Mouse (Mus musculus): ENCODE measurements around the gene Zbtb34. TPM values are rescaled to one million over a fixed set of nuclear protein-coding genes. Genes with fewer than 3 reads are reported as not detected.

The Zbtb34 gene
- polyA plus RNA-seq, 1 experiment from 2014 or later = 10.7 TPM

GRCm38 (mm10) chr2:33393021-33393420 lies 38.1 kb downstream of the Zbtb34 start:
- H3K9me3 ChIP-seq = no peaks in the 10 kb centered on the region
- no peaks in the 10 kb centered on the region for H3K4me1 ChIP-seq
- no peak overlapping the region for H3K4me2 ChIP-seq (replicated peaks)
- ATAC-seq (ENCODE audit: low FRiP score, low read depth) = no peak
- no peaks in the 10 kb centered on the region for H3K27me3 ChIP-seq (replicated peaks)
- no peaks in the 10 kb centered on the region for H3K36me3 ChIP-seq
- no peak overlapping the region for H3K4me3 ChIP-seq
- no peak overlapping the region for H3K9ac ChIP-seq
- H3K27ac ChIP-seq = no peak overlapping the region

- Histone ChIP-seq H3K4me1 (peaks cover 4% of the 10 kb centered on the region; the same call in 1 of the 2 replicates), H3K27me3 (replicated peaks) (no peaks in the 10 kb centered on the region), H3K4me2 (replicated peaks) (peak overlapping the region; percentile 84), H3K36me3 (no peaks in the 10 kb centered on the region), H3K27ac (0 out of 2 replicates have a peak overlapping the region, but pooled peaks have one; percentile 97), H3K4me3 (peak overlapping the region; percentile 73; the same call in 1 of the 2 replicates), H3K9me3 (peaks cover 2% of the 10 kb centered on the region; the same call in 1 of the 2 replicates), H3K9ac (no peak overlapping the region)
- 29% methylated on average over 18 of the region's 18 CpGs for WGBS
- no peak for ATAC-seq (ENCODE audit: low FRiP score, low read depth)
Measured at GRCm38 (mm10) chr2:33371648-33372408, 59.3 kb downstream of the Zbtb34 start.

- Histone ChIP-seq H3K4me1 (peaks cover 10% of the 10 kb centered on the region; the same call in 1 of the 2 replicates), H3K4me2 (replicated peaks) (peak within 1 kb of the TSS; percentile 84), H3K9me3 (no peaks in the 10 kb centered on the region), H3K27ac (peak within 1 kb of the TSS; percentile 97), H3K27me3 (replicated peaks) (no peaks in the 10 kb centered on the region), H3K4me3 (peak within 1 kb of the TSS; percentile 73), H3K36me3 (no peaks in the 10 kb centered on the region), H3K9ac (peak within 1 kb of the TSS; percentile 67)
- peak; percentile 99 for ATAC-seq (ENCODE audit: low FRiP score, low read depth)
- WGBS = under 1% methylated on average over 53 of the region's 74 CpGs
Measured at GRCm38 (mm10) chr2:33370777-33371647, 60.1 kb downstream of the Zbtb34 start, which contains the start of gene Ralgps1. Gene Ralgps1, minus strand, starts transcription at chr2:33371486.

- no peaks in the 10 kb centered on the region for H3K27me3 ChIP-seq (replicated peaks)
- peak overlapping the region; percentile 73 for H3K4me3 ChIP-seq
- peaks cover 17% of the 10 kb centered on the region; the same call in 1 of the 2 replicates for H3K4me1 ChIP-seq
- H3K4me2 ChIP-seq (replicated peaks) = peak overlapping the region; percentile 84
- peak overlapping the region; percentile 67 for H3K9ac ChIP-seq
- H3K9me3 ChIP-seq = no peaks in the 10 kb centered on the region
- peak overlapping the region; percentile 97; the same call in 1 of the 2 replicates for H3K27ac ChIP-seq
- peak; percentile 34 for ATAC-seq (ENCODE audit: low FRiP score, low read depth)
- 11% methylated on average over 15 of the region's 15 CpGs for WGBS
- H3K36me3 ChIP-seq = no peaks in the 10 kb centered on the region
Measured at GRCm38 (mm10) chr2:33370276-33370776, 60.8 kb downstream of the Zbtb34 start.

- no peak overlapping the region for H3K27ac ChIP-seq
- no peaks in the 10 kb centered on the region for H3K36me3 ChIP-seq
- ATAC-seq (ENCODE audit: low FRiP score, low read depth) = no peak
- H3K4me1 ChIP-seq = peaks cover 23% of the 10 kb centered on the region; the same call in 1 of the 2 replicates
- WGBS = 77% methylated on average over 3 of the region's 3 CpGs
- H3K4me3 ChIP-seq = no peak overlapping the region
- H3K27me3 ChIP-seq (replicated peaks) = no peaks in the 10 kb centered on the region
- H3K9me3 ChIP-seq = no peaks in the 10 kb centered on the region
- no peak overlapping the region for H3K9ac ChIP-seq
- H3K4me2 ChIP-seq (replicated peaks) = no peak overlapping the region
Measured at GRCm38 (mm10) chr2:33369453-33369852, 61.7 kb downstream of the Zbtb34 start.

- H3K36me3 ChIP-seq = no peaks in the 10 kb centered on the region
- no peak overlapping the region for H3K4me2 ChIP-seq (replicated peaks)
- no peak overlapping the region for H3K27ac ChIP-seq
- H3K9me3 ChIP-seq = no peaks in the 10 kb centered on the region
- no peak for ATAC-seq (ENCODE audit: low FRiP score, low read depth)
- H3K4me3 ChIP-seq = no peak overlapping the region
- H3K27me3 ChIP-seq (replicated peaks) = no peaks in the 10 kb centered on the region
- H3K4me1 ChIP-seq = peaks cover 23% of the 10 kb centered on the region; the same call in 1 of the 2 replicates
- WGBS = 86% methylated on average over 1 of the region's 1 CpGs
- H3K9ac ChIP-seq = no peak overlapping the region
Measured at GRCm38 (mm10) chr2:33368486-33368885, 62.6 kb downstream of the Zbtb34 start.

- peaks cover 23% of the 10 kb centered on the region; the same call in 1 of the 2 replicates for H3K4me1 ChIP-seq
- no peak overlapping the region for H3K27ac ChIP-seq
- H3K4me3 ChIP-seq = no peak overlapping the region
- ATAC-seq (ENCODE audit: low FRiP score, low read depth) = peak; percentile 60
- no peaks in the 10 kb centered on the region for H3K36me3 ChIP-seq
- H3K4me2 ChIP-seq (replicated peaks) = no peak overlapping the region
- WGBS = 66% methylated on average over 9 of the region's 9 CpGs
- no peaks in the 10 kb centered on the region for H3K27me3 ChIP-seq (replicated peaks)
- no peaks in the 10 kb centered on the region for H3K9me3 ChIP-seq
- H3K9ac ChIP-seq = no peak overlapping the region
Measured at GRCm38 (mm10) chr2:33365703-33366471, 65.2 kb downstream of the Zbtb34 start.

GRCm38 (mm10) chr2:33364656-33365055 lies 66.5 kb downstream of the Zbtb34 start:
- Histone ChIP-seq H3K36me3 (no peaks in the 10 kb centered on the region), H3K4me1 (peaks cover 18% of the 10 kb centered on the region; the same call in 1 of the 2 replicates), H3K4me3 (no peak overlapping the region), H3K9me3 (no peaks in the 10 kb centered on the region), H3K27ac (no peak overlapping the region), H3K9ac (no peak overlapping the region), H3K4me2 (replicated peaks) (no peak overlapping the region), H3K27me3 (replicated peaks) (no peaks in the 10 kb centered on the region)
- 93% methylated on average over 4 of the region's 4 CpGs for WGBS
- ATAC-seq (ENCODE audit: low FRiP score, low read depth) = no peak

- 0 out of 2 replicates have a peak, but pooled peaks cover under 1% of the 10 kb centered on the region for H3K9me3 ChIP-seq
- H3K36me3 ChIP-seq = no peaks in the 10 kb centered on the region
- ATAC-seq (ENCODE audit: low FRiP score, low read depth) = no peak
- H3K4me3 ChIP-seq = no peak overlapping the region
- no peaks in the 10 kb centered on the region for H3K27me3 ChIP-seq (replicated peaks)
- H3K4me2 ChIP-seq (replicated peaks) = no peak overlapping the region
- 87% methylated on average over 4 of the region's 4 CpGs for WGBS
- H3K27ac ChIP-seq = no peak overlapping the region
- H3K9ac ChIP-seq = no peak overlapping the region
- H3K4me1 ChIP-seq = peaks cover 18% of the 10 kb centered on the region; the same call in 1 of the 2 replicates
Measured at GRCm38 (mm10) chr2:33363890-33364289, 67.2 kb downstream of the Zbtb34 start.

- Histone ChIP-seq H3K4me3 (no peak overlapping the region), H3K36me3 (0 out of 2 replicates have a peak, but pooled peaks cover 5% of the 10 kb centered on the region), H3K4me2 (replicated peaks) (no peak overlapping the region), H3K9ac (no peak overlapping the region), H3K27me3 (replicated peaks) (no peaks in the 10 kb centered on the region), H3K9me3 (0 out of 2 replicates have a peak, but pooled peaks cover 4% of the 10 kb centered on the region), H3K4me1 (peaks cover 15% of the 10 kb centered on the region; the same call in 1 of the 2 replicates), H3K27ac (no peak overlapping the region)
- 85% methylated on average over 9 of the region's 9 CpGs for WGBS
- ATAC-seq (ENCODE audit: low FRiP score, low read depth) = no peak
Measured at GRCm38 (mm10) chr2:33361139-33361716, 69.9 kb downstream of the Zbtb34 start.

- WGBS = 83% methylated on average over 3 of the region's 3 CpGs
- H3K4me3 ChIP-seq = no peak overlapping the region
- no peak overlapping the region for H3K4me2 ChIP-seq (replicated peaks)
- no peaks in the 10 kb centered on the region for H3K27me3 ChIP-seq (replicated peaks)
- H3K27ac ChIP-seq = no peak overlapping the region
- 0 out of 2 replicates have a peak, but pooled peaks cover 5% of the 10 kb centered on the region for H3K36me3 ChIP-seq
- ATAC-seq (ENCODE audit: low FRiP score, low read depth) = no peak
- H3K9ac ChIP-seq = no peak overlapping the region
- peaks cover 8% of the 10 kb centered on the region; the same call in 1 of the 2 replicates for H3K4me1 ChIP-seq
- H3K9me3 ChIP-seq = 0 out of 2 replicates have a peak, but pooled peaks cover 4% of the 10 kb centered on the region
Measured at GRCm38 (mm10) chr2:33360564-33360963, 70.6 kb downstream of the Zbtb34 start.
